Mouse (Mus musculus) frontal cortex, postnatal 25 days (tissue): ENCODE data around the gene C4bp.
"Not testable (repeated sequence)": the region's sequence is repeated elsewhere in the genome, so short reads cannot be mapped to it uniquely, and the experiment has no call there.

Source experiments
- DNase-seq, 2 experiments: peaks; one replicate each; pipeline ENCODE4 v3.0.0; 2022; ENCODE audit warnings: low spot score in 2 of 2

The C4bp gene

GRCm38 (mm10) chr1:130661454-130661853, at the start of gene C4bp:
Gene C4bp, minus strand, starts transcription at chr1:130661632.
- no peak for DNase-seq

DNA sequence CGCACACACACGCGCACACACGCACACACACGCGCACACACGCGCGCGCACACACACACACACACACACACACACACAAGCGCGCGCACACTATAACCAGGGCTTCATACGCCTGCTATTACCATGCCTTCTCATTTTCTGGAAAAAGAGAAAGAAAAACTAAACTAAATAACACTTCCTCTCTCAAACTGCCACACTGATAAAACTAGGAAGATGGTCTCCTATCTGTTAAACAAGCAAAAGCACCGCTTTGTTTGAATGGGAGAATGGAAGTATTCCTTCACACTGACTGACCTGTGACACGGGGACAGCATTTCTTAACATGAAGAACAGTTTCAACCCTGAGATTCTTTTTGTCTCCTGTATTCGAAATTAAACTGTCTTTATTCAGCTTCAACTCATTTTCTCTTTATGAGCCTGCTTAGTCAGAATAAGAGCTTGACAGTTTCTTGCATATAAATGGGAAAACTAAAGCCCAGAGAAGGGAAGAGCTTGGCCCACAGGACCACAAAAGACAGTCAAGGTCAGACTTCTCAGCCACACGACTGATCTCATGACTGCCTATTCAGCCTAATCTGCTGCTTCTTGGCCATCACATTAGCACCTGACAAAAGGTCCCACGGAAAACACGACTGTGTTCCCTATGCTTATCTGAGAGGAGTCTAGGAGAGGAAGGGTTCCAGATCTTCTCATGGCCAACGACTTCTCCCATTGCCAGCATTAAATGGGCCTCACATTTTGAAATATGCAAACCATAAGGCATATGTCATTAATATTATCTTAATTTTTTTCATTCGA, 49.0 kb upstream of the C4bp start:
- DNase-seq = no peak

GRCm38 (mm10) chr1:130703613-130704012, 42.2 kb upstream of the C4bp start:
- DNase-seq = no peak

DNA sequence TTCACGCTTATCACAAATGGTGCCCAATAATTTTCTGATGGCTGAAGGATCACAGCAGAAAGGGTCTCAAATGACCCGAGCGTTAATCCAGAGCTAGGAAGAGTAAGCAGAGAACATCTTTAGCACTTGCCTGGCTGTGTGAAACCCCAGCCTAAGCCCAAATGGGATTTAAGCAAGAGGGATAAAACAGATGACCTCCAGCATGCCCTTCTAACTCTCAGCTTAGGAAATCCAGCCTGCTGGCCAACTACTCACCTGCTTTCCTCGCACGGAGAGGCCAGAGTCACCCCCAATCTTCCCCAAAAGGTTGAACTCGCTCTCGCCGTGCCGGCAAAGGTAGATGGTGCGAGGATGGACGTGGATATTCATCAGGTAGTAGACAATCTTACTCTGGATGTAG, 40.5 kb upstream of the C4bp start:
- DNase-seq = no peak

DNA sequence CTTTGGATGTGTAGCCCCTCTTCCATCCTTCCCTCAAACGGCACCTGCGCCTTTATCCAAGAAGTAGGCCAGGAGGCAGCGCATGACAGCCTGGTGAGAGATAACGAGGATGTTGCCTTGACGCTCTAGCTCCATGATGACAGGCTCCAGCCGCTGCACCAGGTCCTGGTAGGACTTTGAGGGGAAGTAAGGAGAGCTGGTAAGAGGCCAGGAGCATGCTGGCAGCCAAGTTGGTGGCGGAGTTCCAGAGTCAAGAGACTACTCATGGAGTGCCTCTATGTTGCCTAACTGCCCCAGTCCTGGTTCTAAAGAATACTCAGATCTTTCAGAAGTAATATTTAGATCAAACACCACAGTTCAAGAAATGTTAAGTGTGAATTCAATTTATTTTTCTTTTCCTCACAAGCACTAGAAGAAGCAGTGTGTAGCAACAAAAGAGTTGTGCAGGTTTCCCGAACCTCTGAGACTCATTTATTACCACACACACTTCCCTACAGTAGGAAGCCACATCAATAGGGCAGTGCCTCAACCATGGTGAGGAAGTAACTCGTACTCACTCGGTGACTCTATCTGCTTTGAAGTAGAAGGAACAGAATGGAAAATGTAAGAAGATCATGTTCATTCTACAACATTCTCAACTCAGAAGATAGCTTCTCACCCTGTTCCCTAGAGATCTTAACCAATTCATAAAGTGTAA, 38.7 kb upstream of the C4bp start:
- DNase-seq = no peak

DNA sequence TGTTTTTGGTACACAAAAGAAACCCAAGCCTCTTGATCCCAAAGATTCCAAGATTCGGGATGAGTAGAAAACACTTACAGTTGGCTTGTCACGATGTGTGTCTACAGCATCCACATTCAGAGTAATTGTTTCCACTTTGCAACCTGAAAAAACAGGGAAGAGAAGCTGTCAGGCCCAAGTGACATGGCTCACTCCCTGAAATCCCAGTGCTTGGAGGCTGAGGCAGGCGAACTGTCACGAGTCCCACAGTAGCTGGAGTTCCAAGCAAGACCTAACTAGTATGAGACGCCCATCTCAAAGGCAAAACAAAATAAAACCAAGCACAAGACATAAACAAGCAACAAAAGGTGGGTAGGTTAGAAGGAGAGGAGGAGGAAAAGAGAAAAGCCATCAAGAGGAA, 37.2 kb upstream of the C4bp start:
- no peak for DNase-seq

DNA sequence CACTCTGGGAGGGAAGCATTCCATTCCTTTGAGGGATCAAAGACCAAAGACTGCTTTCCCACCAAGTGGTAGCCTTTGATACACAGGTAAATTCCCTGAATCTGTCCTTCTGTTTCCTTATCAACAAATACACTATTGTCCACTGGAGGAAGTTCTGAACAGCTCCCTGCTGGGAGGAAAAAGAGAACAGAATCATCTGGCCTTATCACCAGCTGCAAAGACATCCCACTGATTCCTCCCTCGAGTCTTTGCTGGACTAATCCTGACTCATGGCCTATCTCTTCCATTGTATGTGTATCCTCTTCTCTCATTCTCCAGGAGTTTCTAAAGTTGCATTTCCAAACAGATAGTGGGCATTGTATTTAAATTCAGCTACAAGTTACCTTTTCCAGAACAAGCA, 22.5 kb upstream of the C4bp start:
- DNase-seq = no peak

DNA sequence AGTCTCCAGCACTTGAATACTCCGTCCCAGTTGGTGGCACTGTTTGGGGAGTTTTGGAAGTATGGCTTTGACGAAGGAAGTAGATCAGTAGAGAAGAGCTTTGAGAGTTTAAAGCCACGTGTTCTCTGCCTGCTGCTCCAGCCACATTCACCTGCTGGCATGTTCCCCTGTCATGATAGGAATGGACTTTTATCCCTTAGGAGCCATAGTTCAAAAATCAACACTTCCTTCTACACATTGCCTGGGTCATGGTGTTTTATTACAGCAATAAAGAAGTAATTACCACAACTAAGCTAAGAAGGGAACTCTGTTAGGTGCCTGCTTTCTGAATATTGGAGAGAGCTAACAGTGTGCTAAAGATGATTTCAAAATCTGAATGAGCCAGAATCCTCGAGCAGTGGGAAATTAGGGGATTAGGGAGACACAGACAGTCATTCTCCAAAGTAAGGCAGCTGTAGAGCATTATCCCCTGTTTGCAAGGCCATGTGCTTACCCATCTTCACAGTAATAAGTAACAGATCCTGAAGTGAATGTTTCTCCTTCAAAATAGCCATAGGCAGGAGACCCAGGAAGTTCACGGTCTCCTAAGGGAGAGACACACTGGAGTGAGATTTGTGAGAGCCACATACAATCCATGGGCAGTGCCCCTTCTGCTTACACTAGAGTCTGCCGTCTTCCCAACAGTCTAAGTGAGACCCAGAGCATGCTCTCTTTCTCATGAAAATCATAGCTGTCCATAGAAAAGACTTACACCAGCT, 20.4 kb upstream of the C4bp start:
- DNase-seq = no peak

DNA sequence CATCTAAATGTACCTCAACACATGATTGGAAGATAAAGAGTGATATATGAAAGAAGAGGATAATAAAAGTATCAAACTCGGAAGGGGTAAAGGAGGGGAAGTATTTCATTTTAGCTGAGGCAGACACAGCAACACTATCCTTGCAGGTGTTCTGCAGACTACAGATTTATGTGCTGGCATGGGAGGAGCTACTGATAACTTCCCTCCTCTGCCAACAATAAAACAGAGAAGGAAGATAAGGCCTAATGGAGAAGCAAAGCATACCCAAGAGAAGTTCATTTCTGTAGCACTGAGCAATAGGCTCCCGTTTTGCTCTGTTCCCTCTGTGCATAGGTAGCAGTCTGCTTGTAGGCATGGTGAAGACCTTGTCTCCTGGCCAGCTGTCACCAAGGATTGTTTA, 19.6 kb upstream of the C4bp start:
- DNase-seq = no peak

GRCm38 (mm10) chr1:130678551-130678950, 17.1 kb upstream of the C4bp start:
- DNase-seq = no peak

DNA sequence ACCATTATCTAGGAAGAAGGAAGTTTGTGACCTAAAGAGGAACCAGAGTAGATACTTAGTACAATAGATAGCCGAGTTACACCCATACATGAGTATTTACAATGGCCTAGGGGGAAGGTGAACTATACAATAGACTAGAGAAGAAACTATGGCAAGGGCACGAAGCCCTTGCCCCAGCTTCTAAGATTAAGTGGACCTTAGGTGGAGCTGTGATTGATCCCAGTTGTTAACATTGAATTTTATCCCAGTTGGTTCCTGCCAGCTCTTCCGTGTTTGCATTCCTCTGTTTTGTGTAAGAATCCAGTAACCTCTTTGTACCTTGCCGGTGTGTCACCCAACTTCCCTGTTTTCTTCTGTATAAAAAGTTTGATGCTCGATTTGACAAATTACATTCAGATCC, 2.1 kb upstream of the C4bp start:
- DNase-seq = not testable (repeated sequence)

- DNase-seq = not testable (repeated sequence)
These were observed 1.8 kb downstream of the C4bp start for GRCm38 (mm10) chr1:130659641-130660040.

DNA sequence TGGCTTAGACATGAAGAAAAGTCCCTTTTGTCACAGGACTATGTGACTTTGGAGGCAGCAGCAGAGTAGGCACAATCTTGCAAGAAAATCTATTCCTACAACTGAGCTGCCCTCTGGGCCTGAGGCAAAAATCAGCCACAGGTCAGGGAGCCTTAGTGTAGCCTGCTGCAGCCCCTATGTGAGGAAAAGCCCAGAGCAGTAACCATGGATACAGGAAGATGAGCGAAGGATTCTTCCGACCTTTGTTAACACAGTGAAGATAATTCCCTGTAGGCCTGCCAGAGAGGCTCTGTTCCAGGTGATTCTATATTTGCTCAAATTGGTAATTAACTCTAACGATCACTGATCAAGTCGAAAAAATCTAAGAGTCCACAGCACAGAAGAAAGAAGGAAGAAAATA, 17.3 kb downstream of the C4bp start:
- no peak for DNase-seq

DNA sequence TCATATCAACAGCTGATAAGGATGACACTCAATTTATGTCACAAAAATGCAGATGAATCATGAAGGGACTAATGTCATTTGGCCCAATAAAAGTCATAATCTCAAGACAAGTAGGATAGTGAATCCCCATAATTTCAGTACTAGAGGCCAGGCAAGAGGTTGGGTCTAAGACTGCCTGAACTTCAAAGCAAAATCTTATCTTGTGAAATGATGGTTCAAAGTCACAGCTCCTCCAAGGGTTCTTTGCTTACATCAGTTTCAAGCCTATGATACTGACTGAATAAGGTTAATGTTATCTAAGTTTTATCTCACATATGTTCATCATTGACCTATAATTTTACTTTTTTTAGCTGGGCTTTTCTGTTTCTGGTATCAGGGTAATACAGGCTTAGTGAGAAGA, 20.5 kb downstream of the C4bp start:
- no peak for DNase-seq

DNA sequence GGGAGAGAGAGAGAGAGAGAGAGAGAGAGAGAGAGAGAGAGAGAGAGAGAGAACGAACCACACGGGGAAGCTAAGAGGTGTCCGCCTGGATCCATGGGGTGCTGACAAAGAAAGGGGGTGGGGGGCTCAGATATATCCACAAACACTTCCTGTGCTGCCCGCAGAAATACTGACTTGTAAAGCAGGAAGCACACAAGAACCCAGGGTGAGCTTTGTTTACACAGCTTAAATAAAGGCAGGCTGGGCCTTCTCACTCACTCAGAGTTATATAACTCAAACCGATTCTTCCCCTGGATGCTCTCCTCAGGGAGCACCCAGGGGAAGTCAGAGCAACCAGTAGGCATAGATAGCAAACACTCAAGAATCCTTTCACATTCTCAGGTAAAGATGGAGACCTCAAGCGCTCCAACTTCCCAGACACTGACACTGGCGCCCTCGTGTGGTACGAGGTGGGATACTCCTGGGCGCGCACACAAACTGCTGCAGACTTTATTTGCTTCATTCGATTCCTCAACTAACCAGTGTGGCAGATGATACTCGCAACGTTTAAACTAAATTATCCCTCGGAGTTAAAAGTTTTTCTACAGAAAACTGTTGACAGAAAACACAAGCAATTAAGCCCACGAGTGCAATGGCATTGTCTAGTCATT, 27.5 kb downstream of the C4bp start:
- peak; percentile 50 to 62 for DNase-seq

GRCm38 (mm10) chr1:130633316-130633715, 28.1 kb downstream of the C4bp start:
- DNase-seq = no peak

DNA sequence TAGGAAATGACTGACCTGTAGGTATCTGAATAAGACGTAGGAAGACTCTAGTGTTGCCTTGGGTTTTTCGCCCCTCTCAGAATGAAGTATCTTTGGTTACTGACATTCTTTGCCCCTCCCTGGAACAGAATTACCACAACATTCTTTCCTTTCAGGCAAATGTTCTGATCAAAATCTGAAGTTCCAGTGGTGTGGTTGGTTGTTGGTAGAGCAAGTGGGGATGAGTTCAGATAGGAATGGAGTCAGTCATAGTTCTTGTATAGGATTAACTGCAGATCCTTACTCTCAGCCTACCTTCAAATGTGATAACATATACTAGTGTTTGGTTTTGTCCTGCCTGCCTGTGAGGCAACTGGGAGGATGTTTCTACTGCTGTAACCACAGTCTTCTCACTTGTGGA, 31.9 kb downstream of the C4bp start, which contains the start of gene Zp3r:
Gene Zp3r, minus strand, starts transcription at position 101 of the 400 bp plus-strand sequence.
- no peak for DNase-seq

- DNase-seq = no peak
These were observed 65.1 kb downstream of the C4bp start for GRCm38 (mm10) chr1:130596291-130596690.

GRCm38 (mm10) chr1:130588659-130589058, 72.8 kb downstream of the C4bp start:
- no peak for DNase-seq
